Mouse (Mus musculus) midbrain, embryonic 14.5 days (tissue): Measurements from ENCODE around the gene Rps21. TPM values are rescaled to one million over a fixed set of nuclear protein-coding genes. Genes with fewer than 3 reads are reported as not detected.

ENCODE experiments used
- ATAC-seq: fragments of 200-750 bp; cut with Nextera tagmentation; 2 replicates; pipeline ENCODE4 v1.8.0; 2017; ENCODE audit warnings: moderate number of reproducible peaks, moderate library complexity; ENCODE audit not compliant: low FRiP score, low TSS enrichment
- DNase-seq: peaks from one replicate; pipeline ENCODE4 v3.0.0-alpha.2; 2015
- H3K27ac ChIP-seq: fragments of 300-500 bp; sonication (generic); replicated peaks from 2 replicates; pipeline ENCODE4 v1.5.1; 2014; ENCODE audit warnings: mild to moderate bottlenecking, low read depth, low read length, moderate library complexity
- H3K27me3 ChIP-seq: fragments of 300-500 bp; sonication (generic); 2 replicates; pipeline ENCODE4 v1.6.1; 2014; ENCODE audit warnings: low read length, control low read depth, mixed read lengths; ENCODE audit not compliant: control insufficient read depth, insufficient read depth
- H3K36me3 ChIP-seq: fragments of 300-500 bp; sonication (generic); 2 replicates; pipeline ENCODE4 v1.6.1; 2014; ENCODE audit warnings: low read length, control low read depth; ENCODE audit not compliant: control insufficient read depth, insufficient read depth
- H3K4me1 ChIP-seq: fragments of 300-500 bp; sonication (generic); 2 replicates; pipeline ENCODE4 v1.6.1; 2014; ENCODE audit warnings: mild to moderate bottlenecking, antibody characterized with exemption, low read length, control low read depth; ENCODE audit not compliant: control insufficient read depth, insufficient read depth
- H3K4me2 ChIP-seq: fragments of 300-500 bp; sonication (generic); 2 replicates; pipeline ENCODE4 v1.6.1; 2014; ENCODE audit warnings: mild to moderate bottlenecking, low read length, moderate library complexity
- H3K4me3 ChIP-seq: fragments of 300-500 bp; sonication (generic); replicated peaks from 2 replicates; pipeline ENCODE4 v1.5.1; 2014; ENCODE audit warnings: low read depth, low read length
- H3K9ac ChIP-seq: fragments of 300-500 bp; sonication (generic); replicated peaks from 2 replicates; pipeline ENCODE4 v1.6.1; 2014; ENCODE audit warnings: mild to moderate bottlenecking, low read length, moderate library complexity
- H3K9me3 ChIP-seq: fragments of 300-500 bp; sonication (generic); 2 replicates; pipeline ENCODE4 v1.6.1; 2016; ENCODE audit warnings: low read length, control low read depth, mixed read lengths; ENCODE audit not compliant: control insufficient read depth
- WGBS: fragments of 180-500 bp; shearing (Covaris S2); extraction: QIAGEN DNeasy Blood & Tissue Kit; methylation state at CpG from one replicate; pipeline ENCODE4 v1.1.7; 2014; 5-methylcytosine and 5-hydroxymethylcytosine counted together
- polyA plus RNA-seq: library from polyadenylated mRNA; unstranded; fragments of >200 nt; fragmentation: Nextera tagmentation; extraction: Ambion mirVana; gene quantifications from 2 replicates; pipeline ENCODE4 v1.2.1, GENCODE M21; 2014

The Rps21 gene
- polyA plus RNA-seq, 1 experiment from 2014 or later, result 409 TPM

GRCm38 (mm10) chr2:180234980-180235379, 22.2 kb upstream of the Rps21 start:
- no peak overlapping the region for H3K4me2 ChIP-seq
- no peaks in the 10 kb centered on the region for H3K4me1 ChIP-seq
- no peaks in the 10 kb centered on the region for H3K36me3 ChIP-seq
- DNase-seq, result no peak
- no peaks in the 10 kb centered on the region for H3K27me3 ChIP-seq
- WGBS, result 62% methylated on average over 6 of the region's 6 CpGs
- H3K27ac ChIP-seq, result no peak overlapping the region
- H3K9me3 ChIP-seq, result no peaks in the 10 kb centered on the region
- H3K9ac ChIP-seq, result no peak overlapping the region
- ATAC-seq, result no peak
- H3K4me3 ChIP-seq, result no peak overlapping the region

GRCm38 (mm10) chr2:180235788-180236187, 21.4 kb upstream of the Rps21 start:
- H3K4me2 ChIP-seq, result no peak overlapping the region
- no peak overlapping the region for H3K27ac ChIP-seq
- H3K4me1 ChIP-seq, result no peaks in the 10 kb centered on the region
- no peaks in the 10 kb centered on the region for H3K9me3 ChIP-seq
- 91% methylated on average over 4 of the region's 4 CpGs for WGBS
- no peak overlapping the region for H3K9ac ChIP-seq
- DNase-seq, result no peak
- H3K4me3 ChIP-seq, result no peak overlapping the region
- ATAC-seq, result no peak
- no peaks in the 10 kb centered on the region for H3K36me3 ChIP-seq
- no peaks in the 10 kb centered on the region for H3K27me3 ChIP-seq

- Histone ChIP-seq H3K27ac (no peak overlapping the region), H3K9ac (no peak overlapping the region), H3K4me2 (no peak overlapping the region), H3K27me3 (no peaks in the 10 kb centered on the region), H3K4me1 (no peaks in the 10 kb centered on the region), H3K9me3 (no peaks in the 10 kb centered on the region), H3K36me3 (no peaks in the 10 kb centered on the region), H3K4me3 (no peak overlapping the region)
- DNase-seq (no peak), ATAC-seq (no peak)
- WGBS, result 72% methylated on average over 3 of the region's 3 CpGs
Observed at GRCm38 (mm10) chr2:180236500-180236899, 20.7 kb upstream of the Rps21 start.

- no peak overlapping the region for H3K27ac ChIP-seq
- H3K9me3 ChIP-seq, result no peaks in the 10 kb centered on the region
- no peaks in the 10 kb centered on the region for H3K4me1 ChIP-seq
- no peaks in the 10 kb centered on the region for H3K27me3 ChIP-seq
- ATAC-seq (no peak), DNase-seq (no peak)
- no peak overlapping the region for H3K4me2 ChIP-seq
- no peaks in the 10 kb centered on the region for H3K36me3 ChIP-seq
- H3K9ac ChIP-seq, result no peak overlapping the region
- H3K4me3 ChIP-seq, result no peak overlapping the region
- 89% methylated on average over 3 of the region's 3 CpGs for WGBS
Observed at GRCm38 (mm10) chr2:180236930-180237329, 20.2 kb upstream of the Rps21 start.

- Histone ChIP-seq H3K4me2 (no peak overlapping the region), H3K9ac (no peak overlapping the region), H3K27ac (no peak overlapping the region), H3K9me3 (no peaks in the 10 kb centered on the region), H3K4me3 (no peak overlapping the region), H3K27me3 (no peaks in the 10 kb centered on the region), H3K36me3 (no peaks in the 10 kb centered on the region), H3K4me1 (no peaks in the 10 kb centered on the region)
- ATAC-seq (no peak), DNase-seq (no peak)
- 89% methylated on average over 7 of the region's 7 CpGs for WGBS
Observed at GRCm38 (mm10) chr2:180237601-180238345, 19.4 kb upstream of the Rps21 start.

GRCm38 (mm10) chr2:180238591-180238990, 18.6 kb upstream of the Rps21 start:
- no peaks in the 10 kb centered on the region for H3K4me1 ChIP-seq
- no peak for DNase-seq
- H3K36me3 ChIP-seq, result no peaks in the 10 kb centered on the region
- H3K9me3 ChIP-seq, result no peaks in the 10 kb centered on the region
- no peak for ATAC-seq
- no peaks in the 10 kb centered on the region for H3K27me3 ChIP-seq
- no peak overlapping the region for H3K4me3 ChIP-seq
- 90% methylated on average over 5 of the region's 5 CpGs for WGBS
- H3K9ac ChIP-seq, result no peak overlapping the region
- H3K4me2 ChIP-seq, result no peak overlapping the region
- no peak overlapping the region for H3K27ac ChIP-seq

GRCm38 (mm10) chr2:180243108-180243507, 14.1 kb upstream of the Rps21 start:
- WGBS, result 88% methylated on average over 4 of the region's 4 CpGs
- ATAC-seq, result no peak
- H3K9me3 ChIP-seq, result no peaks in the 10 kb centered on the region

GRCm38 (mm10) chr2:180247916-180248315, 9.3 kb upstream of the Rps21 start:
- no peak for ATAC-seq

More at GRCm38 (mm10) chr2:180243108-180243507, 14.1 kb upstream of the Rps21 start:
- no peak for DNase-seq
- no peak overlapping the region for H3K4me3 ChIP-seq
- H3K27me3 ChIP-seq, result no peaks in the 10 kb centered on the region
- H3K9ac ChIP-seq, result no peak overlapping the region
- H3K4me2 ChIP-seq, result no peak overlapping the region
- H3K27ac ChIP-seq, result no peak overlapping the region
- H3K36me3 ChIP-seq, result no peaks in the 10 kb centered on the region
- H3K4me1 ChIP-seq, result no peaks in the 10 kb centered on the region

GRCm38 (mm10) chr2:180248947-180249660, 8.1 kb upstream of the Rps21 start:
- no peaks in the 10 kb centered on the region for H3K4me1 ChIP-seq
- H3K36me3 ChIP-seq, result no peaks in the 10 kb centered on the region
- no peaks in the 10 kb centered on the region for H3K9me3 ChIP-seq
- no peak for ATAC-seq
- 52% methylated on average over 9 of the region's 9 CpGs for whole genome bisulfite sequencing
- DNase-seq, result no peak
- H3K4me3 ChIP-seq, result no peak overlapping the region
- no peak overlapping the region for H3K4me2 ChIP-seq
- no peaks in the 10 kb centered on the region for H3K27me3 ChIP-seq
- H3K27ac ChIP-seq, result no peak overlapping the region
- H3K9ac ChIP-seq, result no peak overlapping the region

More at GRCm38 (mm10) chr2:180247916-180248315, 9.3 kb upstream of the Rps21 start:
- Histone ChIP-seq H3K9me3 (no peaks in the 10 kb centered on the region), H3K27me3 (no peaks in the 10 kb centered on the region), H3K9ac (no peak overlapping the region), H3K27ac (no peak overlapping the region), H3K36me3 (no peaks in the 10 kb centered on the region), H3K4me2 (no peak overlapping the region), H3K4me3 (no peak overlapping the region), H3K4me1 (no peaks in the 10 kb centered on the region)
- DNase-seq, result no peak
- 91% methylated on average over 5 of the region's 5 CpGs for WGBS
